Mouse (Mus musculus): ENCODE results near the gene Sf3a2.
"Not testable (repeated sequence)": the region's sequence is repeated elsewhere in the genome, so short reads cannot be mapped to it uniquely, and the experiment has no call there.

The Sf3a2 gene

DNA sequence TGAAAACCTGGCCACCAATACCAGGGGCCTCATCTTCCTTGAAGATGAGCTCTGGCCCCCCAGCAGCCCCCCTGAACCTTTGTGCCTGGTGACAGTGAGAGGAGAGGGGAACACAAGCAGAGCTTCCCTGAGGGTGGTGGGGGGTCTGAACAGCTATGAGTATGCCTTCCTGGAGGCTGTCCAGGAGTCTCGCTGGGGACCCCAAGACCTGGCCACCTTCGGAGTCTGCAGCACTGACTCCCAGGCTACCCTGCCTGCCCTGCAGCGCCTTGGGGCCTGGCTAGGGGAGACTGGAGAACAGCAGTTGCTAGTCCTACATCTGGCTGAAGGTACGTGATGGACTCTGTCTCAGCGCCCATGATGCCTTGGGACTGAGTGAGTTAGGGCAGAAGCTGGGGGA is 7.3 kb downstream of the Sf3a2 start:
- no peak for DNase-seq (ENCODE audit: low read depth, low spot score)
- Histone ChIP-seq H3K36me3 (ENCODE audit: control insufficient read depth, insufficient read depth, low read length, poor library complexity, severe bottlenecking) (peaks cover 5% of the 10 kb centered on the region), H3K27me3 (ENCODE audit: control insufficient read depth, insufficient read depth, low read length, poor library complexity, severe bottlenecking) (no peaks in the 10 kb centered on the region)

DNA sequence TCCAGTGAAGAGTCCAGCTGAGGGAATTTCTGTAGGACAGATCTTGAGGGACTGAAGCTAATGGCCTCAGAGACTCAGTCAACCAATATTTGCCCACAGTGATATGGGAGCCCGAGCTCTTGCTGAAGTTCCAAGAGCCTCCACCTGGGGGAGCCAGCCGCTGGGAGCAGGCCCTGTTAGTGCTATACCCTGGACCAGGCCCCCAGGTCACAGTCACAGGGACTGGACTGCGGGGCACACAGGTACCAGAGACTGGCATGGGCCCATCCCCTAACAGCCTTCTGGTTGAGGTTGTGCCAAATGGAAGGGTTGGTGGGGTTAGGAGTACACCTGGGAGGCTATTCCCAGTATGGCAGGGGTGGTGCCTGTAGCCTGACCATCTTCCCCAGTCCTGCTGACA is 7.9 kb downstream of the Sf3a2 start:
- DNase-seq (ENCODE audit: low read depth, low spot score): peak; percentile 78
- peaks cover 5% of the 10 kb centered on the region for H3K36me3 ChIP-seq (ENCODE audit: control insufficient read depth, insufficient read depth, low read length, poor library complexity, severe bottlenecking)
- no peaks in the 10 kb centered on the region for H3K27me3 ChIP-seq (ENCODE audit: control insufficient read depth, insufficient read depth, low read length, poor library complexity, severe bottlenecking)

DNA sequence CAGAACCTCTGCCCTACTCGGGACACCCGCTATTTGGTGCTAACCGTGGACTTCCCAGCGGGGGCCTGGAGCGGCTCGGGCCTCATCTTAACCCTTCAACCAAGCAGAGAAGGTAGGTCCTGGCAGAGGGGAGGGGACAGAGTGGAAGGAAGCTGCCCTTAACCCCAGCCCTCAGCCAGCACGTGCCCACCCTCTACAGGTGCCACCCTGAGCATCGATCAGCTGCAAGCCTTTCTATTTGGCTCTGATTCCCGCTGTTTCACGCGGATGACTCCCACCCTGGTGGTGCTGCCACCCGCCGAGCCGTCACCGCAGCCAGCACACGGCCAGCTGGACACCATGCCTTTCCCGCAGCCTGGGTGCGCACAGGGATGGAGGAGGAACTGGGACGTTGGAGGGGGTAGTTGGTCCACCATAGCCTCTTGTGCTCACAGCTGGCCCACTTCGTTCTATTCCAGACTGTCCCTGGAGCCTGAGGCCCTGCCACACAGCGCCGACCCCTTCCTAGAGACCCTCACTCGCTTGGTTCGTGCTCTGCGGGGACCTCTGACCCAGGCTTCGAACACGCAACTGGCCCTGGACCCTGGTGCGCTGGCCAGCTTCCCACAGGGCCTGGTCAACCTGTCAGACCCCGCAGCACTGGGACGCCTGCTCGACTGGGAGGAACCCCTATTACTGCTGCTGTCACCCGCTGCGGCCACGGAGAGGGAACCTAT is 8.5 kb downstream of the Sf3a2 start:
- DNase-seq (ENCODE audit: low read depth, low spot score): no peak
- no peaks in the 10 kb centered on the region for H3K27me3 ChIP-seq (ENCODE audit: control insufficient read depth, insufficient read depth, low read length, poor library complexity, severe bottlenecking)
- H3K36me3 ChIP-seq (ENCODE audit: control insufficient read depth, insufficient read depth, low read length, poor library complexity, severe bottlenecking): peaks cover 5% of the 10 kb centered on the region

DNA sequence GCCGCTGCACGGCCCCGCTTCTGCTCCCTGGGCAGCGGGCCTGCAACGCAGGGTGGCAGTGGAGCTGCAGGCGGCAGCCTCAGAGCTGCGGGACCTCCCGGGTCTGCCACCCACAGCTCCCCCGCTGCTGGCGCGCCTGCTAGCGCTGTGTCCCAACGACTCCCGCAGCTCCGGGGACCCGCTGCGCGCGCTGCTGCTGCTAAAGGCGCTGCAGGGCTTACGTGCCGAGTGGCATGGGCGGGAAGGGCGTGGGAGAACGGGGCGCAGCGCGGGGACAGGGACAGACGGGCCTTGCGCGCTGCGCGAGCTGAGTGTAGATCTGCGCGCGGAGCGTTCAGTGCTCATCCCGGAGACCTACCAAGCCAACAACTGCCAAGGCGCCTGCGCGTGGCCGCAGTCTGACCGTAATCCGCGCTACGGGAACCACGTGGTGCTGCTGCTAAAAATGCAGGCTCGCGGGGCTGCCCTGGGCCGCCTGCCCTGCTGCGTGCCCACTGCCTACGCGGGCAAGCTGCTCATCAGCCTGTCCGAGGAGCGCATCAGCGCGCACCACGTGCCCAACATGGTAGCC is 9.1 kb downstream of the Sf3a2 start:
- Histone ChIP-seq H3K36me3 (ENCODE audit: control insufficient read depth, insufficient read depth, low read length, poor library complexity, severe bottlenecking) (peaks cover 5% of the 10 kb centered on the region), H3K27me3 (ENCODE audit: control insufficient read depth, insufficient read depth, low read length, poor library complexity, severe bottlenecking) (no peaks in the 10 kb centered on the region)
- DNase-seq (ENCODE audit: low read depth, low spot score): peak; percentile 67

DNA sequence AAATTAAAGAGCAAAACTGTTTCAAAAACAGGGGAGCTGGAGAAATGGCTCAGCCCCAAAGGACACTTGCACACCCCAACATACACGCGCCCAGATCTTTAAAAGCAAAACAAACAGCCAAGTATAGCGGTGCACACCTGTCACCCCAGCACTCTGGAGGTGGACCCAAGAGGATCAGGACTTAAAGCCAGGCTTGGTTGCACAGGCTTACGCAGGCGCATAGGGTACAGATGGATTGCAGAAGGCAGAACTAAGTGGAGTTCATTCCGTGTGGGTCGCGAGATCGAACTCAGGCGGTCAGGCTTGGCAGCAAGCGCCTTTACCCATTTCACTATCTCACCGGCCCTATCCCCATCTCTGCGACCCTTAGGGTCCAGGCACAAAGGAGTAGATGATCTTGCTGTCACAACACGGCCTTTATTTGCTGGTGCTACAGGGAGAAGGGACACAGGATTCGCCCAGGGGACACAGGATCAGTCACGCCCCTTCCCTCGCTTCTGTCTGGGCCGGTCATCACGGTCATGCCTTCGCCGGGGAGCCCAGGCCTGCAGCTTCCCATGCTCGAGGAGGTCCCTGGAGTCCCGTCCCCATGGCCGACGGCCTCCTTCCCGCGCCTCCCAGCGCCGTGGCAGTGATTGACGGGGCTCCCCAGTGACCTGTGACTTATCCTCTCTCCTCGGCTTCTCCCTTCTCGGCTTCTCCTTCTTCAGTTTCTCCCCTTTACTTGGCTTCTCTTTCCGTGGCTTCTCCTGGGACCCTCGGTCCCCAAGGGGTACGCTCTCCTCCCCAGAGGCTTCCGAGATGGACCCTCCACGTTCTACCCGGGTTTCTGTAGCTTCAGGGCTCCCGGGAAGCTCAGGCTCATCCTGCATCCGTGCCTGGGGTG is 10.3 kb downstream of the Sf3a2 start:
- Histone ChIP-seq H3K36me3 (ENCODE audit: control insufficient read depth, insufficient read depth, low read length, poor library complexity, severe bottlenecking) (peaks cover 2% of the 10 kb centered on the region; the same call in 1 of the 2 replicates), H3K27me3 (ENCODE audit: control insufficient read depth, insufficient read depth, low read length, poor library complexity, severe bottlenecking) (no peaks in the 10 kb centered on the region)
- no peak for DNase-seq (ENCODE audit: low read depth, low spot score)

DNA sequence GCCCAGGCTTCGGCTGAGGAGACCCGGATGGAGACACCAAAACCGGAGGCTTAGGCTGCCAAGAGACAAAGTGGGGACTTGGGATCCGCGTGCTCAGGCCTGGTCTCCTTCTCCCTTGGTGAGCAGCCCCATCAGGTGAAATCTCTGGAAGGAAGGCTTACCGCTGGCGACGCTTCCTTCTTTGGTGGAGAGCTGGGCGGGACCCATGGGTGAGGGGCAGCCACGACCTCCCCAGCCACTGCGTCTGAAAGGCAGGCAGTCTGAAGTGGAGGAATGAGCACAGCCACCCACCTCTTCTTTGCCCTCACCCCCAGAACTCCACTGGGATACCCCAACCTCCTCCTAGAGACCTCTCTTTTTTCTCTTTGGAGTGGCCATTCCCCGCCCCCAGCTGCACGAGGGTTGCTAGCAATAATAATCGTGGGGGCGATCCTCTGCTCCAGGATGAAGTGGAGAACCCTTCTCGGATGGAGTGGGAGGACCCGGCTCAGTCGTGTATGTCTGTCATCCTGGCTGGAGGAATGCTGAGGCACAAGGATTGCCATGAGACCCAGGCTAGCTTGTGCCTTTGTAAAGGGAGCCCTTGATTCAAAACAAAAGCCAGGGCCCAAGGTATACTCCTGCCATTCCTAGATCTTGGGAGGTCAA is 11.1 kb downstream of the Sf3a2 start:
- no peaks in the 10 kb centered on the region; the same call in 1 of the 2 replicates for H3K36me3 ChIP-seq (ENCODE audit: control insufficient read depth, insufficient read depth, low read length, poor library complexity, severe bottlenecking)
- no peaks in the 10 kb centered on the region for H3K27me3 ChIP-seq (ENCODE audit: control insufficient read depth, insufficient read depth, low read length, poor library complexity, severe bottlenecking)
- DNase-seq (ENCODE audit: low read depth, low spot score): no peak

DNA sequence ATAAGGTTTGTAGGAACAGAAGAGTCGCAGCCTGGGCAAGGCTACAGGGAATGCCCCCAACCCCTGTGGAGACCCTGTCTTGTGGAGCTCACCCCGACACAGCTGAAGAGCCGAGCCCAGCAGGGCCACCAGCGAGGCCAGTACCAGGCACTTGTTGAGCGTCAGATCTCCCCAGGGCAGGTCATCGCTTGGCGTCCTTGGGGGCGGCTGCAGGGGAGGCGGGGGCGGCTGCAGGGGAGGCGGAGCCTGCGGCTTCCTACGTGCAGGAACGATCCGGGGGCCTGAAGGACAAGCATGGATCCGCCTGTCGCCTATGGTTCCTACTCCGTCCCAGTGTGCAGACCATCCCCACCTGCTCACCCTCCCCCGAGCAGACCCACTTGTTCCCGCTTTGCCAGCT is 12.1 kb downstream of the Sf3a2 start:
- DNase-seq (ENCODE audit: low read depth, low spot score): no peak
- no peaks in the 10 kb centered on the region for H3K36me3 ChIP-seq (ENCODE audit: control insufficient read depth, insufficient read depth, low read length, poor library complexity, severe bottlenecking)
- no peaks in the 10 kb centered on the region for H3K27me3 ChIP-seq (ENCODE audit: control insufficient read depth, insufficient read depth, low read length, poor library complexity, severe bottlenecking)

DNA sequence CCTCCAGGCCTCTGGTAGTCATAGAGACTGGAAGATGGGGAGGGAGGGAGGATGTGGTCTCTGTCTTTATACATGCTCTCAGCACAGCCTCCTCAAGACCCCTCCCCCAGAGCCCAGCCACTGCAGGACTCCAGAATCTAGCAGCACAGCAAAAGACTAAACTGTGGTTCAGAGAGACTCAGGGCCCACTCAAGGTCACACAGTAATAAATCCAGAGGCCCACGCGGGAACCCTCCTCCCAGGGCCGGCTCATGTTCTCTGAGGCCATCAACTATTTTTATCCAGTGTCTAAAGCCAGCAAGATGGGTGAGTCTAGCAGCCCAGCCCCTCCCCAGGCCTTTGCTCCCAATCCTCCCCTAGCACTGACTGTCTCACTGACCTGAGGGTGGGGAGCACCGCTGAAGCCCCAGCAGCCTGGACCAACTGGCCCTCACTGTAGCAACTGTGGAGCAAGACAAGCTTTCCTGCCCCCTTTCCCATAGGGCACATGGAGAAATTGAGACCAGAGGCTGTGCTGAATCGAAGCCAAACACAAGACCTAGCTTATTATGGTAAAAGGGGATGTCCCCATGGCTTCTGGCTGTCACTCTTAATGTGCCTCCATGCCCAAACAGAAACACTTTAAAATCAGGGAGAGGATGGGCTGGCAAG is 14.5 kb downstream of the Sf3a2 start:
- no peak for DNase-seq (ENCODE audit: low read depth, low spot score)
- Histone ChIP-seq H3K27me3 (ENCODE audit: control insufficient read depth, insufficient read depth, low read length, poor library complexity, severe bottlenecking) (no peaks in the 10 kb centered on the region), H3K36me3 (ENCODE audit: control insufficient read depth, insufficient read depth, low read length, poor library complexity, severe bottlenecking) (no peaks in the 10 kb centered on the region)

DNA sequence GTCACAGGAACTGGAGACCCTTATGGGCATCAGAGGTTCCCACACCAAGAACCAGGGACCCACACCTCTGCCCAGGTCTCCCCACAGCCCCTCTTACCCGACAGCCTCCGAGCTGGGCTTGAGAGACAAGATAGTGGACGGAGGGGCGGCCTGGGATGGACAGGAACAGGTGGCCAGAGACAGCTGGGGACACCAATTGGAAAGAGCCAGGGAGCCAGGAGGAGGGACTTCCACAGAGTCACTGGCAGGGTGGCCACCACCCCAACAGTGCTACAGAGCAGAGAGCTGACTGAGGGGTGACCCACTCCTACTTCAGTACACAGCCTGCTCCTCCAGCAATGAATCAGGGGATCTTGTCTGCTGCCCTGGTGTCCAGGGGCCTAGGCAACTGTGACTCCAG is 15.4 kb downstream of the Sf3a2 start, which contains the start of gene Jsrp1:
Gene Jsrp1 (minus strand): TSS at position 133 of the 400 bp plus-strand sequence.
- Histone ChIP-seq H3K36me3 (ENCODE audit: control insufficient read depth, insufficient read depth, low read length, poor library complexity, severe bottlenecking) (no peaks in the 10 kb centered on the region), H3K27me3 (ENCODE audit: control insufficient read depth, insufficient read depth, low read length, poor library complexity, severe bottlenecking) (no peaks in the 10 kb centered on the region)
- DNase-seq (ENCODE audit: low read depth, low spot score): no peak

DNA sequence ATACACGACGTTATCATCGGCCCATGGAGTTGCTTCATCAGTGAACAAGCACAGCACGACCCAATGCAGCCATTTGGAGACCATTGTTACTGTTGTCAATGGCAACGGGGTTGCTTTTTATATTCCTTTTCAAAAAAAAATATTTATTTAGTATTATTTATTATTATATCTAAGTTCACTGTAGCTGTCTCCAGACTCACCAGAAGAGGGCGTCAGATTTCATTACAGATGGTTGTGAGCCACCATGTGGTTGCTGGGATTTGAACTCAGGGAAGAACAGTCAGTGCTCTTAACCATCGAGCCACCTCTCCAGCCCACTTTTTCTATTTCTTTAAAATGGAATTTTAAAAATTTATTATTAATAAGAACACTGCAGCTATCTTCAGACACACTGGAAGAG is 16.8 kb downstream of the Sf3a2 start:
- no peaks in the 10 kb centered on the region for H3K27me3 ChIP-seq (ENCODE audit: control insufficient read depth, insufficient read depth, low read length, poor library complexity, severe bottlenecking)

DNA sequence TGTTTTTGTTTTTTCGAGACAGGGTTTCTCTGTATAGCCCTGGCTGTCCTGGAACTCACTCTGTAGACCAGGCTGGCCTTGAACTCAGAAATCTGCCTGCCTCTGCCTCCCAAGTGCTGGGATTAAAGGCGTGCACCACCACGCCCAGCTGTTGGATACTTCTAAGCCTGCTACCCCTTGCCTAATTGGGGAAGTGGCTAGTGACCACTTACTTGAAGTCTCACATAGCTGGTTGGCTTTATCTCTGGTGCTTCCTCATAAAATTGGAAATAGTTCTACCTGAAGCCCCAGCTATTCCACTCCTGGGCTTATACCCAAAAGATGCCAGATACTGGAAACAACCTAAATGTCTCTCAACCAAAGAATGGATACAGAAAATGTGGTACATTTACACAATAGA is 18.3 kb downstream of the Sf3a2 start:
- DNase-seq (ENCODE audit: low read depth, low spot score); H3K36me3 ChIP-seq (ENCODE audit: control insufficient read depth, insufficient read depth, low read length, poor library complexity, severe bottlenecking); H3K27me3 ChIP-seq (ENCODE audit: control insufficient read depth, insufficient read depth, low read length, poor library complexity, severe bottlenecking): not testable (repeated sequence)

More for the DNA sequence above, 16.8 kb downstream of the Sf3a2 start:
- no peak for DNase-seq (ENCODE audit: low read depth, low spot score)
- H3K36me3 ChIP-seq (ENCODE audit: control insufficient read depth, insufficient read depth, low read length, poor library complexity, severe bottlenecking): no peaks in the 10 kb centered on the region

DNA sequence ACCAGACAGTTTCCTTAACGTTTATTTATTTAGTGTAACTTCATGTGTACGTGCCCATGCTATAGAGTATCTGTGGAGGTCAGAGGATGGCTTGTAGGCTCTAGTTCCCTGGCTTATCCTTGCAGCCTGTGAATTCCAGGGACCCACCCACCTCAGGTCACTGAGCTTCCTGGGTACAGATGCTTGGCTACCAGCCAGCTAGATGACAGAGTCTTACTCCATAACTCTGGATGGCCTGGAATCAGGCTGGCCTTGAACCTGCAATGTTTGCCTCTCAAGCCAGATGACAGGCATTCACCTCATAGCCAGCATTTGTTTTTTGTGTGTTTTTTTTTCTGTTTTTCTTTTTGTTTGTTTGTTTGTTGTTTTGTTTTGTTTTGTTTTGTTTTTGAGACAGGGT is 19.2 kb downstream of the Sf3a2 start:
- no peaks in the 10 kb centered on the region for H3K36me3 ChIP-seq (ENCODE audit: control insufficient read depth, insufficient read depth, low read length, poor library complexity, severe bottlenecking)
- no peak for DNase-seq (ENCODE audit: low read depth, low spot score)
- H3K27me3 ChIP-seq (ENCODE audit: control insufficient read depth, insufficient read depth, low read length, poor library complexity, severe bottlenecking): no peaks in the 10 kb centered on the region

DNA sequence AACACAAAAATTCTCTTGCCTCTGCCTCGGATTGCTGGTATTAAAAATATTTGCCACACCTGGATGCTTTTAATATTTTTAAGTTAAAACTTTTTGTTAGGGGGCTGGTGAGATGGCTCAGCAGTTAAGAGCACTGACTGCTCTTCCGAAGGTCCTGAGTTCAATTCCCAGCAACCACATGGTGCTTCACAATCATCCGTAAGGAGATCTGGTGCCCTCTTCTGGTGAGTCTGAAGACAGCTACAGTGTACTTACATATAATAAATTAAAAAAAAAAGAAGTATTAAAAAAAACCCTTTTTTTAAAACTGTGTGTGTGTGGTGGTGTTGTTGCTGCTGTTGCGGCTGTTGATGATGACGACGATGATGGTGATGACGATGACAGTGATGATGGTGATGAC is 20.0 kb downstream of the Sf3a2 start:
- DNase-seq (ENCODE audit: low read depth, low spot score): peak; percentile 57
- H3K36me3 ChIP-seq (ENCODE audit: control insufficient read depth, insufficient read depth, low read length, poor library complexity, severe bottlenecking): not testable (repeated sequence)

DNA sequence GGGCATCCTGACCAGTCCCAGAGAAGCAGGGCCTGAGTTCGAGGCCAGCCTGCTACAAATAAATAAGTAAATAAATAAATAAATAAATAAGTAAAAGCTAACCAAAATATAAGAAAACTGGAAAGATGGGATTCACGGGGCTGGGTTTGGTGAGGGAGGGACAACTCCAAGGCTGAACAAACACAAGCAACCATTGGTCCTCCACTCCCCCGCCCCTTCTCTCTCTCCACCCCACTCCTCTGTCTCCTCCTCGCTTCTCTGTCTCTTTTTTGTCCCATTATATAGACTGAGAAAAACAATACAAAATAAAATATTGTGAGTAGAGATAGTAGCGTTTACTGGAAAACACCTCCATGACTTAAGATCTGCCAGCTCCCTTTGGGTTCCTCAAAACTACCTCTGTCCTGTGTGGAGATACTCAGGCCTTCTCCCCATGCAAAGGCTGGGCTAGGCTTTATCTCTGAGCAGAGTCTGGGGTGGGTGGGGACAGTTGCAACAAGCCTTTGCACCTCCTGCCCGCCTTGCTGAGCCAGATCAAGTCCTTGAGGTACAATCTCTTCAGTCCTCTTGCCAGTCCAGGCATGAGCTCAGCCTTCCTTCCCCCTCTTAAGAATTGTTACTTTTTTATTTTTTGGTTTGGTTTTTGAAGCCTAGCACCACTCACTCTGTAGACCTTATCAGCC is 20.7 kb downstream of the Sf3a2 start:
- H3K36me3 ChIP-seq (ENCODE audit: control insufficient read depth, insufficient read depth, low read length, poor library complexity, severe bottlenecking): no peaks in the 10 kb centered on the region
- no peaks in the 10 kb centered on the region for H3K27me3 ChIP-seq (ENCODE audit: control insufficient read depth, insufficient read depth, low read length, poor library complexity, severe bottlenecking)
- DNase-seq (ENCODE audit: low read depth, low spot score): no peak

More for the DNA sequence above, 20.0 kb downstream of the Sf3a2 start:
- not testable (repeated sequence) for H3K27me3 ChIP-seq (ENCODE audit: control insufficient read depth, insufficient read depth, low read length, poor library complexity, severe bottlenecking)

Measured in splenic B cell, adult 2 months (primary cell).